Mouse (Mus musculus) midbrain, postnatal 0 days (tissue): ENCODE data around the gene Capn9. TPM values are rescaled to one million over a fixed set of nuclear protein-coding genes. Genes with fewer than 3 reads are reported as not detected.
A peak's percentile ranks its signal among the peaks of the same experiment; 100 is the strongest.

Experiments used
- ATAC-seq: fragments of 200-750 bp; cut with Nextera tagmentation; 2 replicates; pipeline ENCODE4 v1.8.0; 2017; ENCODE audit warnings: moderate number of reproducible peaks, mild to moderate bottlenecking, moderate TSS enrichment, moderate library complexity; ENCODE audit not compliant: low FRiP score
- DNase-seq: peaks from one replicate; pipeline ENCODE4 v3.0.0-alpha.2; 2015; ENCODE audit warnings: low spot score
- H3K27ac ChIP-seq: fragments of 300-500 bp; sonication (generic); 2 replicates; pipeline ENCODE4 v1.5.1; 2014; ENCODE audit warnings: low read depth, mild to moderate bottlenecking, low read length, mixed read lengths
- H3K27me3 ChIP-seq: fragments of 300-500 bp; sonication (generic); 2 replicates; pipeline ENCODE4 v1.6.1; 2014; ENCODE audit warnings: low read length, control low read depth, mixed read lengths; ENCODE audit not compliant: insufficient read depth
- H3K36me3 ChIP-seq: fragments of 300-500 bp; sonication (generic); 2 replicates; pipeline ENCODE4 v1.6.1; 2014; ENCODE audit warnings: low read length, control low read depth, mixed read lengths; ENCODE audit not compliant: insufficient read depth
- H3K4me1 ChIP-seq: fragments of 300-500 bp; sonication (generic); 2 replicates; pipeline ENCODE4 v1.6.1; 2014; ENCODE audit warnings: mild to moderate bottlenecking, control low read depth, antibody characterized with exemption, low read length, mixed read lengths; ENCODE audit not compliant: insufficient read depth
- H3K4me2 ChIP-seq: fragments of 300-500 bp; sonication (generic); 2 replicates; pipeline ENCODE4 v1.6.1; 2014; ENCODE audit warnings: low read depth, mild to moderate bottlenecking, low read length, mixed read lengths; ENCODE audit not compliant: poor library complexity, severe bottlenecking
- H3K4me3 ChIP-seq: fragments of 300-500 bp; sonication (generic); 2 replicates; pipeline ENCODE4 v1.5.1; 2014; ENCODE audit warnings: low read depth, mild to moderate bottlenecking, low read length, moderate library complexity
- H3K9ac ChIP-seq: fragments of 300-500 bp; sonication (generic); replicated peaks from 2 replicates; pipeline ENCODE4 v1.6.1; 2014; ENCODE audit warnings: mild to moderate bottlenecking, low read length, moderate library complexity, mixed read lengths; ENCODE audit not compliant: poor library complexity, severe bottlenecking
- H3K9me3 ChIP-seq: fragments of 300-500 bp; sonication (generic); 2 replicates; pipeline ENCODE4 v1.6.1; 2016; ENCODE audit warnings: low read length, control low read depth
- CTCF ChIP-seq: IDR thresholded peaks from 2 replicates; pipeline ENCODE4 v1.5.1; 2016; ENCODE audit warnings: antibody characterized with exemption, mild to moderate bottlenecking
- WGBS: fragments of 180-500 bp; shearing (Covaris S2); extraction: QIAGEN DNeasy Blood & Tissue Kit; methylation state at CpG from one replicate; pipeline ENCODE4 v1.1.7; 2014; 5-methylcytosine and 5-hydroxymethylcytosine counted together
- polyA plus RNA-seq: library from polyadenylated mRNA; unstranded; fragments of >200 nt; fragmentation: Nextera tagmentation; extraction: Ambion mirVana; gene quantifications from 2 replicates; pipeline ENCODE4 v1.2.1, GENCODE M21; 2015
- total RNA-seq: library from RNA; depleted of rRNA; stranded (reverse); fragments of >200 nt; gene quantifications from 2 replicates; pipeline ENCODE4 v1.2.3, GENCODE M21; 2014

Gene Capn9
- total and polyA plus RNA-seq, 2 experiments from 2014 or later: 0.27 to 0.52 TPM

- WGBS: 38% methylated on average over 5 of the region's 5 CpGs
- DNase-seq (peak; percentile 87), ATAC-seq (peak; percentile 75)
- no peak overlapping the region for H3K4me3 ChIP-seq
- no peak overlapping the region for H3K4me2 ChIP-seq
- no peaks in the 10 kb centered on the region for H3K9me3 ChIP-seq
- H3K4me1 ChIP-seq: 0 out of 2 replicates have a peak, but pooled peaks cover 4% of the 10 kb centered on the region
- peak overlapping the region; percentile 68 for H3K27ac ChIP-seq
- no peak for TF ChIP-seq CTCF
- no peaks in the 10 kb centered on the region for H3K36me3 ChIP-seq
- no peak overlapping the region for H3K9ac ChIP-seq
- no peaks in the 10 kb centered on the region for H3K27me3 ChIP-seq
These were observed 45.3 kb downstream of the Capn9 start for GRCm38 (mm10) chr8:124621255-124621654.

- 87% methylated on average over 9 of the region's 9 CpGs for WGBS
- no peak overlapping the region for H3K9ac ChIP-seq
- H3K4me1 ChIP-seq: no peaks in the 10 kb centered on the region
- TF ChIP-seq CTCF: no peak
- H3K4me2 ChIP-seq: no peak overlapping the region
- ATAC-seq (no peak), DNase-seq (no peak)
- H3K9me3 ChIP-seq: no peaks in the 10 kb centered on the region
- H3K27ac ChIP-seq: no peak overlapping the region
- H3K27me3 ChIP-seq: no peaks in the 10 kb centered on the region
- no peaks in the 10 kb centered on the region for H3K36me3 ChIP-seq
- no peak overlapping the region for H3K4me3 ChIP-seq
These were observed 50.3 kb downstream of the Capn9 start for GRCm38 (mm10) chr8:124626251-124626650.

- no peak for TF ChIP-seq CTCF
- ATAC-seq: no peak
- Histone ChIP-seq H3K4me2 (no peak overlapping the region), H3K9ac (no peak overlapping the region), H3K27ac (no peak overlapping the region), H3K4me3 (no peak overlapping the region), H3K4me1 (no peaks in the 10 kb centered on the region), H3K36me3 (peaks cover 5% of the 10 kb centered on the region; the same call in 1 of the 2 replicates), H3K9me3 (no peaks in the 10 kb centered on the region), H3K27me3 (no peaks in the 10 kb centered on the region)
- WGBS: 77% methylated on average over 6 of the region's 6 CpGs
- peak; percentile 73 for DNase-seq
These were observed 54.6 kb downstream of the Capn9 start for GRCm38 (mm10) chr8:124630489-124630888.

GRCm38 (mm10) chr8:124630891-124631290 lies 55.0 kb downstream of the Capn9 start:
- no peaks in the 10 kb centered on the region for H3K27me3 ChIP-seq
- no peak overlapping the region for H3K9ac ChIP-seq
- ATAC-seq (no peak), DNase-seq (no peak)
- H3K4me1 ChIP-seq: no peaks in the 10 kb centered on the region
- peaks cover 8% of the 10 kb centered on the region; the same call in 1 of the 2 replicates for H3K36me3 ChIP-seq
- no peak for TF ChIP-seq CTCF
- WGBS: 42% methylated on average over 4 of the region's 4 CpGs
- no peaks in the 10 kb centered on the region for H3K9me3 ChIP-seq
- H3K4me3 ChIP-seq: no peak overlapping the region
- H3K4me2 ChIP-seq: no peak overlapping the region
- H3K27ac ChIP-seq: no peak overlapping the region

GRCm38 (mm10) chr8:124631966-124632365 lies 56.1 kb downstream of the Capn9 start:
- no peak overlapping the region for H3K9ac ChIP-seq
- H3K4me2 ChIP-seq: no peak overlapping the region
- no peak for TF ChIP-seq CTCF
- no peaks in the 10 kb centered on the region for H3K4me1 ChIP-seq
- DNase-seq (no peak), ATAC-seq (no peak)
- H3K36me3 ChIP-seq: peaks cover 17% of the 10 kb centered on the region; the same call in 1 of the 2 replicates
- no peaks in the 10 kb centered on the region for H3K27me3 ChIP-seq
- no peak overlapping the region for H3K27ac ChIP-seq
- no peak overlapping the region for H3K4me3 ChIP-seq
- WGBS: 39% methylated on average over 7 of the region's 7 CpGs
- H3K9me3 ChIP-seq: no peaks in the 10 kb centered on the region

- DNase-seq: no peak
- no peak for TF ChIP-seq CTCF
These were observed 57.2 kb downstream of the Capn9 start for GRCm38 (mm10) chr8:124633001-124633703.

More at GRCm38 (mm10) chr8:124633001-124633703, 57.2 kb downstream of the Capn9 start:
- H3K27ac ChIP-seq: no peak overlapping the region
- H3K4me2 ChIP-seq: no peak overlapping the region
- no peaks in the 10 kb centered on the region for H3K27me3 ChIP-seq
- no peak overlapping the region for H3K9ac ChIP-seq
- no peaks in the 10 kb centered on the region for H3K9me3 ChIP-seq
- WGBS: 90% methylated on average over 14 of the region's 14 CpGs
- no peaks in the 10 kb centered on the region for H3K4me1 ChIP-seq
- peaks cover 28% of the 10 kb centered on the region for H3K36me3 ChIP-seq
- no peak for ATAC-seq
- H3K4me3 ChIP-seq: no peak overlapping the region
